Mouse (Mus musculus) CD4-positive, CD25-positive, alpha-beta regulatory T cell (primary cell): ENCODE results near the gene Pramel3. TPM values are rescaled to one million over a fixed set of nuclear protein-coding genes. Genes with fewer than 3 reads are reported as not detected.

Experiments used
- polyA plus RNA-seq: library from polyadenylated mRNA; unstranded; fragments of 100-300 nt; shearing (Covaris generic); gene quantifications from one replicate; pipeline ENCODE4 v1.2.1, GENCODE M21; 2017

Pramel3 gene
- not detected for polyA plus RNA-seq

GRCm38 (mm10) chrX:135302007-135302406 is at the start of gene Pramel3:
Pramel3 (plus strand) TSS chrX:135302307.

Other genes starting within 250 kb of the Pramel3 start
- not detected for gene Gm15023, start 124.7 kb upstream of the Pramel3 start, polyA plus RNA-seq
- not detected for gene Tceal6, start 91.6 kb upstream of the Pramel3 start, polyA plus RNA-seq
- gene Gm5128, start 71.0 kb downstream of the Pramel3 start, polyA plus RNA-seq, result 0.08 TPM
- gene Gm7903, start 131.5 kb downstream of the Pramel3 start, polyA plus RNA-seq, result not detected
- not detected for gene AV320801, start 192.3 kb downstream of the Pramel3 start, polyA plus RNA-seq